Mouse (Mus musculus): Measurements from ENCODE around the gene Ppp2r5d. TPM values are rescaled to one million over a fixed set of nuclear protein-coding genes. Genes with fewer than 3 reads are reported as not detected.

The Ppp2r5d gene
- polyA plus RNA-seq, 1 experiment from 2014 or later: 51.0 TPM

DNA sequence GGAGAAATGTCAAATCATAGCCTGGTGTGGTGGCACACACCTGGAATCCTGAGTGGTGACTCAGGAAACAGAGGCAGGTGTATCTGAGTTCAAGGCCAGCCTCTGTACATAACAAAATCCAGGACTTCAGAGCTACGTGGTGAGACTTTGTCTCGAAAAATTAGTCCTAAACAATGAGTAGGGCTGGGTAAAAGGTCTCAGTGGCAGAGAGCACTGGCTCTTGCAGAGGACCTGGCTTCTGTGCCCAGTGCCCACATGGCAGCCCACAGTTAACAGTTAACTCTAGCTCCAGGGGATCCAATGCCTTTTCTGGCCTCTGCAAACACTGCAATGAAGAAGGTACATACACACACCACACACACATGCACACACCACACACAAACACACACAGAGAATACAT, 42.9 kb upstream of the Ppp2r5d start:
- H3K4me3 ChIP-seq (replicated peaks; ENCODE audit: low read depth, low read length): no peak overlapping the region
- H3K4me2 ChIP-seq (ENCODE audit: low read length): no peak overlapping the region
- no peak overlapping the region for H3K9ac ChIP-seq (ENCODE audit: low read depth, low read length)
- DNase-seq (ENCODE audit: low spot score) (no peak), ATAC-seq (replicated peaks; ENCODE audit: low FRiP score, low read depth) (no peak)
- H3K9me3 ChIP-seq (replicated peaks; ENCODE audit: low read length): no peaks in the 10 kb centered on the region
- H3K27ac ChIP-seq: no peak overlapping the region
- WGBS: 82% methylated on average over 2 of the region's 2 CpGs
- no peak for TF ChIP-seq CTCF (IDR thresholded peaks at IDR 0.05; ENCODE audit: low read depth)
- peaks cover 30% of the 10 kb centered on the region for H3K36me3 ChIP-seq (ENCODE audit: insufficient read depth, low read length)
- no peaks in the 10 kb centered on the region for H3K27me3 ChIP-seq (ENCODE audit: insufficient read depth, low read length)
- peaks cover 10% of the 10 kb centered on the region; the same call in 1 of the 2 replicates for H3K4me1 ChIP-seq (replicated peaks; ENCODE audit: insufficient read depth, low read length)

DNA sequence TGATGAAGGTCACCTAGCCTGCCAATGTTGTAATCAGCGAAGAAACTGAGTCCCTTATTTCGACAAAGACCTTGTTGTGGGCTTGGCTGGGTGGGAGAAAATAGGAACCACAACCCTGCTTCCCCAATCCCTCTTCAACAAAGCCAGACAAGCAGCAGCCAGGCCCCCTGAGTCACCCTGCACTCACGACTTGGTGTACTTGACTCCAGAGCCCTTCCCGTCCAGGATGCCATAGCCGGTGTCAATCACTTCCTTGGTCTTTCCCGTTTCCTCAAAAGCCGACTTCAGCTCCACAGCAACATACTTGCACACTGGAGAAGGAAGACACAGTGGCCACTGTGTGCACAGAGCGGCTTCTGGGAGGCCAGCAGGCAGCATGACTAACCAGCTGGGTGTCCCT, 42.3 kb upstream of the Ppp2r5d start:
- Histone ChIP-seq H3K27me3 (ENCODE audit: insufficient read depth, low read length) (no peaks in the 10 kb centered on the region), H3K9ac (ENCODE audit: low read depth, low read length) (no peak overlapping the region), H3K9me3 (replicated peaks; ENCODE audit: low read length) (no peaks in the 10 kb centered on the region), H3K4me3 (replicated peaks; ENCODE audit: low read depth, low read length) (no peak overlapping the region), H3K4me2 (ENCODE audit: low read length) (no peak overlapping the region), H3K27ac (no peak overlapping the region), H3K4me1 (replicated peaks; ENCODE audit: insufficient read depth, low read length) (peaks cover 10% of the 10 kb centered on the region; the same call in 1 of the 2 replicates), H3K36me3 (ENCODE audit: insufficient read depth, low read length) (peaks cover 31% of the 10 kb centered on the region)
- TF ChIP-seq CTCF (IDR thresholded peaks at IDR 0.05; ENCODE audit: low read depth): no peak
- DNase-seq (ENCODE audit: low spot score) (no peak), ATAC-seq (replicated peaks; ENCODE audit: low FRiP score, low read depth) (no peak)
- 81% methylated on average over 8 of the region's 8 CpGs for WGBS

DNA sequence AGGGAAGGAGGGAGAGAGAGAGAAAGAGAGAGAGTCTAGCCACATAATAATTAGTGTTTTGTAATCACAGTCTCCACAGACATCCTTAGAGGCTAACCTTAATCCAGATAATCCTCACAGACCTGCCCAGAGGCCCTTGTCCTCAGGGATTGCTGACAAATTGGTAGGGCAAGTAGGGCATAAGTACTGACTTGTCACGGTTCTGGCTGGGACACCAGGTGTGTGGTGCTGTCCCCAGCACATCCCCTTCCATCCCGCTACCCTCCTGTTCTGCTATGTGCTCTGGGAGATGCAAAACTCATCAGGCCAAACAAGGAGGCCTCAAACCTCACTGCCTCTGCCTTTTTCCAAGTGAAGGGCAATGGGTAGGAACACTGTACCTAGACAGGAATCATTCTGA, 40.6 kb upstream of the Ppp2r5d start:
- Histone ChIP-seq H3K9me3 (replicated peaks; ENCODE audit: low read length) (no peaks in the 10 kb centered on the region), H3K27me3 (ENCODE audit: insufficient read depth, low read length) (no peaks in the 10 kb centered on the region), H3K4me3 (replicated peaks; ENCODE audit: low read depth, low read length) (no peak overlapping the region), H3K9ac (ENCODE audit: low read depth, low read length) (no peak overlapping the region), H3K4me2 (ENCODE audit: low read length) (no peak overlapping the region), H3K4me1 (replicated peaks; ENCODE audit: insufficient read depth, low read length) (no peaks in the 10 kb centered on the region; the same call in 1 of the 2 replicates), H3K36me3 (ENCODE audit: insufficient read depth, low read length) (peaks cover 31% of the 10 kb centered on the region), H3K27ac (no peak overlapping the region)
- ATAC-seq (replicated peaks; ENCODE audit: low FRiP score, low read depth): no peak
- no peak for DNase-seq (ENCODE audit: low spot score)
- TF ChIP-seq CTCF (IDR thresholded peaks at IDR 0.05; ENCODE audit: low read depth): no peak
- WGBS: 89% methylated on average over 2 of the region's 2 CpGs

GRCm38 (mm10) chr17:46742986-46743385, 38.1 kb upstream of the Ppp2r5d start:
- WGBS: 85% methylated on average over 9 of the region's 9 CpGs
- Histone ChIP-seq H3K27ac (no peak overlapping the region), H3K9me3 (replicated peaks; ENCODE audit: low read length) (no peaks in the 10 kb centered on the region), H3K4me1 (replicated peaks; ENCODE audit: insufficient read depth, low read length) (no peaks in the 10 kb centered on the region), H3K4me2 (ENCODE audit: low read length) (no peak overlapping the region), H3K27me3 (ENCODE audit: insufficient read depth, low read length) (no peaks in the 10 kb centered on the region), H3K9ac (ENCODE audit: low read depth, low read length) (no peak overlapping the region), H3K4me3 (replicated peaks; ENCODE audit: low read depth, low read length) (no peak overlapping the region), H3K36me3 (ENCODE audit: insufficient read depth, low read length) (peaks cover 31% of the 10 kb centered on the region)
- no peak for DNase-seq (ENCODE audit: low spot score)
- no peak for ATAC-seq (replicated peaks; ENCODE audit: low FRiP score, low read depth)
- TF ChIP-seq CTCF (IDR thresholded peaks at IDR 0.05; ENCODE audit: low read depth): no peak

DNA sequence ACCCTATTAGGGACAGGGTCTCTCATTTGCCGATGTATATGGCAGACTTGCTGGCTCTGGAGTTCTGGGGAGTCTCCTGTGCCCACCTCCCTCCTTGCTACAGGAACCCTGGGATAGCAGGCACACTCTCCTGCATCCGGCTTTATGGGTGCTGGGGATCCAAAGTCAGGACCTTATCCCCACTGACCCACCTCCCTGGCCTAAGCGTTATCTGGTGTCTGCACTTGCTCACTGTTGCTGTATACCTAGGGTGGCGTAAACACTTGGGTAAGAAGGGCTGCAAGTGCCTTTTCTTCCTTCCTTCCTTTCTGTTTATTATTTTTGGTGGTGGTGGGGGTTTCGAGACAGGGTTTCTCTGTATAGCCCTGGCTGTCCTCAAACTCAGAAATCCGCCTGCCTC, 36.4 kb upstream of the Ppp2r5d start:
- Histone ChIP-seq H3K36me3 (ENCODE audit: insufficient read depth, low read length) (peaks cover 34% of the 10 kb centered on the region), H3K9ac (ENCODE audit: low read depth, low read length) (no peak overlapping the region), H3K4me1 (replicated peaks; ENCODE audit: insufficient read depth, low read length) (no peaks in the 10 kb centered on the region), H3K27ac (no peak overlapping the region), H3K9me3 (replicated peaks; ENCODE audit: low read length) (no peaks in the 10 kb centered on the region), H3K4me3 (replicated peaks; ENCODE audit: low read depth, low read length) (no peak overlapping the region), H3K27me3 (ENCODE audit: insufficient read depth, low read length) (no peaks in the 10 kb centered on the region), H3K4me2 (ENCODE audit: low read length) (no peak overlapping the region)
- WGBS: 98% methylated on average over 6 of the region's 6 CpGs
- ATAC-seq (replicated peaks; ENCODE audit: low FRiP score, low read depth) (no peak), DNase-seq (ENCODE audit: low spot score) (no peak)
- TF ChIP-seq CTCF (IDR thresholded peaks at IDR 0.05; ENCODE audit: low read depth): no peak

GRCm38 (mm10) chr17:46736160-46736559, 31.2 kb upstream of the Ppp2r5d start:
- ATAC-seq (replicated peaks; ENCODE audit: low FRiP score, low read depth) (no peak), DNase-seq (ENCODE audit: low spot score) (no peak)
- H3K4me3 ChIP-seq (replicated peaks; ENCODE audit: low read depth, low read length): no peak overlapping the region
- peak; percentile 61 for TF ChIP-seq CTCF (IDR thresholded peaks at IDR 0.05; ENCODE audit: low read depth)
- H3K4me1 ChIP-seq (replicated peaks; ENCODE audit: insufficient read depth, low read length): no peaks in the 10 kb centered on the region
- H3K9ac ChIP-seq (ENCODE audit: low read depth, low read length): no peak overlapping the region
- peaks cover 23% of the 10 kb centered on the region for H3K36me3 ChIP-seq (ENCODE audit: insufficient read depth, low read length)
- 58% methylated on average over 9 of the region's 10 CpGs for WGBS
- H3K27me3 ChIP-seq (ENCODE audit: insufficient read depth, low read length): no peaks in the 10 kb centered on the region
- no peaks in the 10 kb centered on the region for H3K9me3 ChIP-seq (replicated peaks; ENCODE audit: low read length)
- no peak overlapping the region for H3K4me2 ChIP-seq (ENCODE audit: low read length)
- H3K27ac ChIP-seq: no peak overlapping the region

- TF ChIP-seq CTCF (IDR thresholded peaks at IDR 0.05; ENCODE audit: low read depth): no peak
- H3K27ac ChIP-seq: no peak overlapping the region
- ATAC-seq (replicated peaks; ENCODE audit: low FRiP score, low read depth): 0 out of 2 replicates have a peak, but pooled peaks have one; percentile 19
- H3K36me3 ChIP-seq (ENCODE audit: insufficient read depth, low read length): peaks cover 23% of the 10 kb centered on the region
- H3K4me3 ChIP-seq (replicated peaks; ENCODE audit: low read depth, low read length): no peak overlapping the region
- H3K4me2 ChIP-seq (ENCODE audit: low read length): no peak overlapping the region
- DNase-seq (ENCODE audit: low spot score): no peak
- H3K9me3 ChIP-seq (replicated peaks; ENCODE audit: low read length): no peaks in the 10 kb centered on the region
- 83% methylated on average over 7 of the region's 7 CpGs for WGBS
- H3K9ac ChIP-seq (ENCODE audit: low read depth, low read length): no peak overlapping the region
- no peaks in the 10 kb centered on the region for H3K4me1 ChIP-seq (replicated peaks; ENCODE audit: insufficient read depth, low read length)
- no peaks in the 10 kb centered on the region for H3K27me3 ChIP-seq (ENCODE audit: insufficient read depth, low read length)
Observed at GRCm38 (mm10) chr17:46735287-46735686, 30.4 kb upstream of the Ppp2r5d start.

Data from kidney, postnatal 0 days (tissue).